Mouse (Mus musculus): ENCODE measurements around the gene Olfr66.

Olfr66 gene

DNA sequence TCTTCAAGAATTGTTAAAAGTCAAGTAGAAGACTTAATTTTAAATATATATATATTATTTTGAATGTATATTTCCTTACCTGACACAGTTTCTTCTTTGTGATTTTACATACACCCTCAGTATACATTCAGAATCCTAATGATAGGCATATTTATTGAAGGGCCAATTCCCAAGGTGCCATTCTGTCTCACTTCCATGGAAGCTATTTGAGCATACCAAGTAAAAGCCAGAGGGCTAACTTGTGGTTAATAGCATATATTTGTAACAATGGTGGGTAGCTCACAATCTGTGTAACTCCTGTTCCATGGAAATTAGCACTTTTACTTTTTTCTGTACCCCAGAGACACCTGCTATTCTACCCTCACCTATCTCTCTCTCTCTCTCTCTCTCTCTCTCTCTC, at the start of gene Olfr66:
Gene Olfr66 (minus strand): TSS at position 101 of the 400 bp plus-strand sequence.
- in situ Hi-C loops (cut with MboI, MseI), result no loop called here

DNA sequence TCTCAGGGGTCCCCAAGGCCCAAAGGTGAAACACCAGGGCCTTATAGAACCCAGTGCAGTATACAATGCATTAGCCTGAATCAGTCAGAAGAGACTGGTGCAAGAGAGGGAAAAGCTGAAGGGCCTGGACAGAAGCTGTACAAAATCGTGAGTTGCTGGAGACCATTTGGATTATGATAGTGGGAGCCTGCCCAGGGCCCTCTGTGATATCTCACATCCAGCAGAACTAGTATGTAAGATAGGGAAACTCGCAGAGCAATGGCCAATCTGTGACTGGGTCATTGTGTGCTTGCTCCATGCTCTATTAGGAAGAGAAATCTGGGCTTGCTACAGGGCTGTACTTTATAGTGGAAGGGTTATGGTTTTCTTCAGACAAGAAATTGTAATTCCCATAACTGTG, 48.2 kb upstream of the Olfr66 start, which contains the start of gene Olfr632:
Gene Olfr632 (plus strand): TSS at position 84 of the 400 bp plus-strand sequence.
- in situ Hi-C loops (cut with MboI, MseI), result no loop called here

DNA sequence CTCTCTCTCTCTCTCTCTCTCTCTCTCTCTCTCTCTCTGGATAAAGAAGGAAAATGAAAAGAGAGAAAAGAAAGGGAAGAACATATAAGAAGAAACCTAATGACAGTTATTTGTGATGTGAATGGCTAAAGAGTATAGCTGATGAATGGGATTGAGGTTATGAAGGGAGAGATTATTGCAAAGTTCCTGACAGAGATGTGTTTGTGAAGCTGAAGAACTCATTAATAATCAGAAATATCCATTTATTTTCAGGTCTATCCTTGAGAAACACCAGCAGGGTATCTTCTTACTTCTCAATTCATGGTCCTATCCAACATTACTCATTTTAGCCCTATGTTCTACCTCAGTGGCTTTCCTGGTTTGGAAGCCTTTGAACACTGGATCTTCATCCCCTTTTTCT, 42.5 kb upstream of the Olfr66 start, which contains the start of gene Olfr631:
Gene Olfr631 (plus strand): TSS at position 301 of the 400 bp plus-strand sequence.
- in situ Hi-C loops (cut with MboI, MseI), result no loop called here

DNA sequence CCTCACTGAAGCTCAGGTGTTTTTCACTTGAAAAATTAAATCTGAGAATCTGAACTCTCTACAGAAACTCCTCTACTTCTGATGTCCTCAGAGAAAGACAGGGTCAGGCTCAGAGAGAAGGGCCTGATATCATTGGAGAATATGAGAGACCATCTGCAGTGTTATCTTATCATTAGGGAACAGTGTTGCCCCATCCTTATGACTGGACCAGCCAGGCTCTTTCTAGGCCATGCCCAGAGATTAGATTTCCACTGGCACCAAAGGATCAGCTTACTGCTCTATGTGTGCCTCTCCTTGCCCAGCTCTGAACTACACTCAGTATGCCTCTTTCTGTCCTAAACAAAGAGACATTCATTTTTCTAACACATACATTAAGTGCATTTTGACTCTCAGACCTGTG, 29.3 kb upstream of the Olfr66 start:
- in situ Hi-C loops (cut with MboI, MseI), result no loop called here

DNA sequence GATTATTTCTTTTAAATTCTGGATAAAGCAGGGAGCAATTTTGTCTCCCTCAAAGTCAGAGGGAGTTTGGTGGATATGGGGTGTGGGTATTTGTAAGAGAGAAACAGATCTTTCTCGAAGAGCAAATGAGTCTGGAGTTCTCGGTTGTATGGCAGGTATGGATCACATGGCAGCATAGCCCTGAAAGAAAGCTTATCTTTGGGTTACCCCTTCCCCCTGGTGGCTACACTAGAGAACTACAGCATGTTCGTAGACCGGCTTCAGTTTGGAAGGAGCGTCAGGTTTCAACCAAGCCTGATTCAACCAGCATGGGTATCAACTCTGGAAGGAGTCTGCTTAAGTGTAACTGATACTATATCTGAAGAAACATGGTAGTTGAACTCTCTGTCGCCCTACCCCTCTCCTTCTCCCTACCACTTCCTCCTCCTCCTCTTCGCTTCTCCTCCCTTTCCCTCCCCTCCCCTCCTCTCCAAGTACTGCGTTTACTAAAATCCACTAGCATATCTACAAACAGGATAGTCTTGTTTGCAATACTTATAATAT, 27.0 kb upstream of the Olfr66 start:
- in situ Hi-C loops (cut with MboI, MseI), result no loop called here

DNA sequence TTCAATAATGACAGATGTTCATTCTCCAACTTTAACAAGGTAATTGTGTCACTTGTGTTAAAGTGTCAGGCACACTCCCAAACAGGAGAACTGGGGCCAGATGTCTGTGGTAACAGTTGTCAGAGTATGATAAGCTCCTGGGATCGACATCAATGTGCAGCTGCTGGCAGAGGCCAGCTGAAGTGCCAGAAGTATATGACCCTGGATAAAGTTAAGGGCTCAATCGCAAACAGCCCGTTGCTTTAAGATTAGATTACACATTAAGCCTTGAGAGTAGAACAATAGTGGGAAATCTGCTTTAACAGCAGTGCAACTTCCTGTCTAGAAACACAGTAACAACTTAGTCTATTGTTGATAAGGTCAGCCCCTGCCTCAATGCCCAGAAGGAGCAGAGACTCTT, 24.0 kb upstream of the Olfr66 start:
- in situ Hi-C loops (cut with MboI, MseI), result no loop called here

DNA sequence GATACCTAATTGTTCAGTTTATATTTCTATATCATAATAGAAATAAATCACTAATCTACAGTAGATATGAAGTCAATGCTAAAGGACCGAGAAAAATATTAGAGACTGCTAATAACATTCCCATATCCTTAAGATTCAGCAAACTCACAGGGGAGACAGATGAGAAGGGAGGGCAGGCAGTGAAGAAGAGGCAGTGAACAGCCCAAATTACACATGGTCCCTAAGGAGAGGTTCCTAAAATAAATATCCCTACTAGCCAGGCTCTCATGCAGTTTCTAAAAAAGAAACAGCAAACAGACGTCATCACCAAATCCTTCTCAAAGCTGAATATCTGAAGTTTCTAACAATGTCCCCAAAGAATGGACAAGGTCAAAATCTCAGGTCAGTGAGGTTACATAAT, 17.1 kb upstream of the Olfr66 start, which contains the start of gene Olfr65:
Gene Olfr65 (plus strand): TSS at position 301 of the 400 bp plus-strand sequence.
- in situ Hi-C loops (cut with MboI, MseI), result no loop called here

DNA sequence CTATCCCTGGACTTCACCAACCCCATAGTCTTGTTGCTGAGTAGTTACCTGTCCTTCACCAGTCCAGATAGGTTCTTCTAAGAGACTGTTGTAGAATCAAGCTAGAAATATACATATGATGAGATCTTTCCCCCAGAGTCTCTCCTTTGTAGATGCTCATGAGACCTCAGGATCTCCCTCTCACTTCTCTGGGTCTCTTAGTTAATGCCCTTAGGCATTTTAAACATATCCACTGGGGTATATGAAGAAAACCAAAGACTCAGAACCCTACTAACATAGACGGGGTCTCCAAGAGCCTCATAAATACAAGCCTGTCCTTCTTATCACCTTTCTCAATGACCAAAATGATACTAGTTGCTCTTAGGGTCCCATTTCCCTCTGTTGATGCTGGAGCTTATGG, 8.3 kb upstream of the Olfr66 start, which contains the start of gene Olfr64:
Gene Olfr64 (minus strand): TSS at position 101 of the 400 bp plus-strand sequence.
- in situ Hi-C loops (cut with MboI, MseI), result no loop called here

DNA sequence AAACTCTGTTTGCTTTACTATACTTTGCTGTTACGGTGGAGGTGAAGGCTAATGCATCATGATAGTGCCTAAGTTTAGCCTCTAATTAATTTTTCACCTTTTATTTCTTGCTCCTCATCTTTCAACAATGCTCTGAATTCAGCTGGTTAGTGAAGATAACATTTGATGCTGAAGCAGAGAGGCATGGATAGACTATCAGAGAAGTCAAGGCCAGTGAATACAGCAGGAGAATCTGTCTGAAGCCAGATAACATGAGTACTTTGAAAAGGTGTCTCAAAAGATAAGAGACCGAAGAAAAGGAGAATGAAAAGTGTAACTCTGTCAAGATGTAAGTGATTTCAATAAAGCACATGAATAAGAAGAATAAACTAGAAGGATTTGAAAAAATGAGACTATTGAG, 9.0 kb downstream of the Olfr66 start:
- in situ Hi-C loops (cut with MboI, MseI), result no loop called here

DNA sequence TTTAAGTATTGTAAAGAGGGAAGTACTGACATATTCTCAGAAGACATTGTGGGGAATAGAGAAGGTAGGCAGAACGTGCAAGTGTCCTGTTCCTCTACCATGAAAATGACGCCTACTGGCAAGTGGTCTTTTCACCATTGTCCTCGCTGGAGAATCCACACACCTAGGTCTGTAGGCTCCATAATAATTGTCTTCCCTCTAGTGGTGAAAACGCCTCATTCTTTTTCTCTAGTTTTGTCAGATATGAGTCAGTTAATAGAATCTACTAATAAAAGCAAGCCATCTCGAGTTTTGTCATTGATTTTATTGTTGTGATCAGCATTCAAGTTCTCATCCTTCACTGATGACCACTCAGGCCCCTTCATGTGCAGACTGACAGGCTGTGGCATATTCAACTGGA, 11.6 kb downstream of the Olfr66 start:
- in situ Hi-C loops (cut with MboI, MseI), result no loop called here

DNA sequence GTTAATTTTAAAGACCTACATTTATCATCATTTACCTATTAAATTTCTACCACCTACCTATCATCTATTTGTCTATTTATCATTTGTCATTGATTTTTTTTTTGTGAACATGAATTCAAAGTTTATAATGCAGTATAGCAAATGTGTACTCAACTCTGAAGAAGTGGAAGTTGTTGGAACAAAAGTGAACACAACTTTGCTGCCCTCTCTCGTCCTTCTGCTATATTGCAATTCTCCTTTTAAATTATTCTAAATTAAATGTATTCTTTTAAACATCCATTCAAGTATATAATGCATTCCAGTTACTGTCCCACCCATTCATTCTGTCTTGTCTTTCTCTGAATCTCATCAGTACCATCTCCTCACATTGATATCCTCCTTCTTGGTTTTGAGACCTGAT, 13.0 kb downstream of the Olfr66 start:
- in situ Hi-C loops (cut with MboI, MseI), result no loop called here

DNA sequence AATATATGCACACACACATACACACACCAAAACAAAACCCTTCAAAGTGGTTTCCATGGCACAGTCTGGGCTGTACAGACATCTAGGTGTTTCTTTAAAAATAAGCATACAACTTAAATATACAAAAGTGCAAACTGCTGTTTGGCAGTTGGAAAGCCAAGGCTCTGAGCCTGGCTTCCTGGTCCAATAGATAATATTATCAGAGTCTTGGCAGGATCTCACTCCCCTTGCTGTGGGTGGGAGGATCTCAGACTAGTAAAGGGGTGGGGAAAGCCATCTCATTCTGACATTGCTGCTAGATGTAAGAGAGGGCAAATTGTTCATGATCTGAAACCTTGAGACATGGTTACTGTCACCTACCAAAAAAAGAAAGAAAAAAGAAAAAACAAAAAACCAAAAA, 15.4 kb downstream of the Olfr66 start:
- in situ Hi-C loops (cut with MboI, MseI), result no loop called here

DNA sequence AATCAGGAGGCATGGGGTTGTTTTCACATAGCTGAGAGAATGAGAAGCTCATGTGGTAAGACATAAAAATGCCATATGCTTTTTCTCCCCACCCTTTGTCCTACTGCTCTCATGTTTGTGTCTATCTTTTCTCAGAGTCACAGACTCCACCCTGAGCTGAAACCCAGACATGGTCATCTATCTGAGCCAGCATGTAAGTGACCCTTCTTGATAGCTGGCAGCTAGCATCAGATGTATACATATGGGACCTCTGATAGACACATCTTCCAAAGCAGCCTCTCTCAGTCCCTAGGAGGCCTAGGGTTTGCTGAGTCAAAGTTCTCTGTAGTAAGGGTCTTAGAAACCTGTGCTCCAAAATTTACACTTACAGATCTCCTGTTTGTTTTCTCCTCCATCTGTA, 20.3 kb downstream of the Olfr66 start:
- in situ Hi-C loops (cut with MboI, MseI), result no loop called here

DNA sequence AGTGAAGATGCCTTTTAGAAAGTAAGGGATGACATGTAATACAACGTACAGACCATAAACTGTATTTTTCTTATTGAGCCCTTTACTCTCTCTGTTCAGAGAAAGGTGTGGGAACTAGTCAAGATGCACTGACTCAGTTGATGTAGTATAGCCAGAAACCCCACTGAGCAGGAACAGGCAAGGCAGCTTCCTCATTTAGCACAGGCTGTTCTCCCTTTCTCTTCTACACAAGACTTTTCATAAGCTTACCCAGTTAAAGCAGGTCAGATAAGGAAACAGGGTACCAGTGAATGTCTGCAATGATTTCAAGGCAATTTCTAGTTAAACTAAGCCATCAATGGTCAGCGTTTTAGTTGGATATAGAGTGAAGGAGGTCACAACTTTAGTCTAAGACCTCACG, 24.5 kb downstream of the Olfr66 start:
- in situ Hi-C loops (cut with MboI, MseI), result no loop called here

DNA sequence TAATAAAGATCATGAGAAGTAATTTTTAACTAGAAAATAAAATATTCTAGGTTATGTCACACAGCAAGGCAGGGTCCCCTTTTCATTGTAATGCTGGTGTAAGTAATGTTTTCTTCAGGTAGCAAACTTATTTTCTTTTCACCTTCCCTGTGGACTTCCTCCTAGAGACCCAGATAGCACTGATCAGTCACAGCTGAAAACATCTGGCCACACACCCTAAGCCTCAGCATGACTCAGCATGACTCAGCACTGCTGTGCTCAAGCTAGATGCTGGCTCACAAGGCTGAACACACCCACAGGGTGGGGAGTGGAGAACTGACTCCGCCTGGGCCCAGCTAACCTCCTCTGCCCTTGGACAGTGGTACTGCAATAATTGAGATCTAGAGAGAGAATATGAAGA, 25.2 kb downstream of the Olfr66 start:
- in situ Hi-C loops (cut with MboI, MseI), result no loop called here

DNA sequence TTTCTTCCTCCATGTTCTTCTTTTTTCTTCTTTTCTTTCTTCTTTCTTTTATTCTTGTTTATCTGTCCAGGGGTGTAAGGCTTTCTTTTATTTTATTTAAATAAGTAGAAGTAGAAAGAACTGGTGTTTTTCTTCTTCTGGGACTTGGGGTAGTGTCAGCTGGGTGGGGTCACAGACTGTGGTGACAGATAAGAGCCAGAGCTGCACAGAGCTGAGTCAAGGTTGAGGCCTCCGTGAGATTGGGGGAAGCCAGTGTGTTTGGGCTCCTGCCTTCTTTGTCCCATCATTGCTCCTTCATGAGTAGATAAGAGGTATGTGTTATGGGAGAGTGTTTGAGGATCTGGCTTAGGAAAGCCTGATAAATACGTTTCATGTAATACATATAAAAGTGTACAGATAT, 27.0 kb downstream of the Olfr66 start:
- in situ Hi-C loops (cut with MboI, MseI), result no loop called here

DNA sequence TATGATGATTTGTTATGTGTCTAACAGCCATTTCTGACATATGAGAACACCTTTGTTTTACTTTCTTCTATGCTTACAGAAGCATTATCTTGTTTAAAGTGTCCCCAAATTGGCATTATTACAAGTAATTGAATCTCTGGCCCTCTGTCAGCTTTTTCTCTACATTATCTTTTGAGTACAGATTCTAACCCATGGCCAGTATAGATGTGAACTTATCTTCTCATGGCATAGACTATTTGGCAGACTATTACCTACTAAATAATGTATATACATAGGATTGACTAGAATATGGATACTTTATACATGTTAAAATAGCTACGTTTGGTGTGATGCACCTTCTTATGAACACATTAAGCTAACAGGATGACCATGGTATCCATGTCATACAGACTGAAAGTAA, 31.4 kb downstream of the Olfr66 start:
- in situ Hi-C loops (cut with MboI, MseI), result no loop called here

DNA sequence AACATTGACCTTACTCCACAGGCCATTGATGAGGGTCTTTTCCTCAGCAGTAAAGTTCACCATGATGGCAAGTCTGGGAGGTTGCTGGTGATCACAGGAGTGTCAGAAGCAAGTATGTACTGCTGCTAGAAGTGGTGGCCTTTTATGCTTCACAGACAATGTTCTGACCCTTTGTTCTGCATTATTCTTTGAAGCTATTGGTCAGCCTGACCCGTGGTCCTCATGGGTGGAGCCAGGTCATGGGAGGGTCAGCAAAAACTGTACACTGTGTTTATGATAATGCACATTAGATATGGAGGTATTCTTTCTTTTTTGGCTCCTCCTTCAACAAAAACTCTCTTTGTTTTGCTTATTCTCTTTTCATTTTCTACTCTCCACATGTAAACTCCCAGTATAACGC, 33.0 kb downstream of the Olfr66 start, which contains the start of gene Hbb-y:
Gene Hbb-y (minus strand): TSS at position 127 of the 400 bp plus-strand sequence.
- in situ Hi-C loops (cut with MboI, MseI), result no loop called here

DNA sequence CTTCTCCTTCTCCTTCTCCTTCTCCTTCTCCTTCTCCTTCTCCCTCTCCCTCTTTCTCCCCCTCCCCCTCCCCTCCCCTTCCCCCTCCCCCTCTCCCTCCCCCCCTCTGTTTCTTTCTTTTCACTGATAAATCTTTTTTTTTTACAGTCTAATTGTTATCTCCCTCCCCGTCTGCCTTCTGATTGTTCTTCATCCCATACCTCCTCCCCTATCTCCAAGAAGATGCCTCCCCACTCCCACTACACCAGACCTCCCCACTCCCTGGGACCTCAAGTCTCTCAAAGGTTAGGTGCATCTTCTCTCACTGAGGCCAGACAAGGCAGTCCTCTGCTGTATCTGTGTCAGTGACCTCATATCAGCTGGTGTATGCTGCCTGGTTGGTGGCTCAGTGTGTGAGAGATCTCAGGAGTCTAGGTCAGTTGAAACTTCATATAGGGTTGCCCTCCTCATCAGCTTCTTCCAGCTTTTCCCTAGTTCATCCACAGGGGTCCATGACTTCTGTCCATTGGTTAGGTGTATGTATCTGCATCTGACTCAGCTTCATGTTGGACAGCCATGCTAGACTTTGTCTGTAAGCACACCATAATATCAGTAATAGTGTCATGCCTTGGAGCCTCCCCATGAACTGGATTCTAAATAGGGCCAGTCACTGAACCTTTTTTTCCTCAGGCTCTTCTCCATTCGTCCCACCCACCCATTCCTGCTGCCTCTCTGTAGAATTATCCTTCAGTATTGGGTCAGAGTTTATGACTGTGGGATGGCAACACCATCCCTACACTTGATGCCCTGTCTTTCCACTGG, 41.3 kb downstream of the Olfr66 start:
- in situ Hi-C loops (cut with MboI, MseI), result no loop called here

DNA sequence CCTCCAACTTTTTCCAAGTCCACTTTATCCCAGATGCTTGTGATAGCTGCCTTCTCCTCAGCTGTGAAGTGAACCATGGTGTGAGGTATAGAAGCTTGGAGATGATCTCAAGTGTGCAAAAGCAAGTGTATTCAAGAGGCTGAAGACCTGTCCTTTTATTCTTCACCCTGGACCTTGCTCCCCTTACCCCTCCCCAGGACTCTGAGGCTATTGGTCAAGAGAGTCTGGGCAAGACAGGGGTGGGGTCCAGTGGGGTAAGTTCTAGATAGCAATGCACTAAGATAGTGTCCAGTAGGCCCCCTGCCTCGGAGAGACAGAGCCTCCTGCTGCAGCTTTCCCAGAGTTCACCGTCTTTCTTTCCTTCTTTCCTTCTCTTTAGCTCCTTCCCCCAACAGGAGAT, 43.0 kb downstream of the Olfr66 start, which contains the start of gene Hbb-bh1:
Gene Hbb-bh1 (minus strand): TSS at position 131 of the 400 bp plus-strand sequence.
- in situ Hi-C loops (cut with MboI, MseI), result no loop called here

DNA sequence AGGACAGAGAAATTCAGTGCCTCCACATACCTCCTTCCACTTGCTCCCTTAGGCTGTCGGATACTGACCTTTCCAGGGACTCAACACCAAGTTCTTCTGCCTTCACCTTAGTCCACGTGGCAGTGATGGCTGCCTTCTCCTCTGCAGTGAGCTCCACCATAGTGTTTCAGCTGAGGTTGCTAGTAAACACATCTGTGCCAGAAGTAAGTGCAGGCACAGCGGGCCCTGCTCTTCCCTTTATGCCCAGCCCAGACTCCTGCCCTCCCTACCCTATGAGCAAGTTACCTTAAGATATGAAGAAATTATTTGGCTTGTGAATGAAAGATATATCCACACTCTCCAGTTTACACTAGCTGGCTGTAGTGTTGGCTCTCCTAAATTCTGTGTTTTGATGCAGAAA, 45.8 kb downstream of the Olfr66 start, which contains the start of gene Hbb-bh2:
Gene Hbb-bh2 (minus strand): TSS at position 253 of the 400 bp plus-strand sequence.
- in situ Hi-C loops (cut with MboI, MseI), result no loop called here

All from T-helper 1 cell (primary cell).